Mouse (Mus musculus): ENCODE data around the gene Myo1e.

DNA sequence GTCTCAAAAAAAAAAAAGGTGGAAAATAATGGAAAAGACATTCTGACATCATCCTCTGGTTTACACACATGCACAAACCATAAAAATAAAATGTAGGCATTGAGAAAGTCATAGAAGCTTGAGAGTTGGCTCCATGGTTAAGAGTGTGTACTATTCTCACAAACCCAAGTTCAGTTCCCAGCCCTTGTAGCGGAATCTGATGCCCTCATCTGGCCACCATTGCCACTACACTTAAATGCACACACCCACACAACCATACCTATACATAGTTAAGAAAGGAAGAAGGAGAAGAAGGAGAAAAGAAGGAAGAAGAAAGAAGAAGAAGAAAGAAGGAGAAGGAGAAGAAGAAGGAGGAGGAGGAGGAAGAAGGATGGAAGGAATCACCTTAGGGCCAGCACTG lies 106.9 kb downstream of the Myo1e start:
- TF ChIP-seq CTCF (IDR thresholded peaks at IDR 0.05; ENCODE audit: low read depth, low read length): peak; percentile 32; the same call in 1 of the 2 replicates
- no peak for TF ChIP-seq POLR2A (IDR thresholded peaks at IDR 0.05; ENCODE audit: extremely low read depth, insufficient read depth, low read length)
